Mouse (Mus musculus): Measurements from ENCODE around the gene Dock3.

Dock3 gene

GRCm38 (mm10) chr9:107009841-107010240, 221.9 kb downstream of the Dock3 start:
- no peak for DNase-seq (ENCODE audit: low read depth)

- no peak for DNase-seq (ENCODE audit: low read depth)
Measured at GRCm38 (mm10) chr9:107003187-107003586, 228.5 kb downstream of the Dock3 start.

GRCm38 (mm10) chr9:106970742-106971141, 261.0 kb downstream of the Dock3 start:
- no peak for DNase-seq (ENCODE audit: low read depth)

- no peak for DNase-seq (ENCODE audit: low read depth)
Measured at GRCm38 (mm10) chr9:106958452-106958851, 273.3 kb downstream of the Dock3 start.

- no peak for DNase-seq (ENCODE audit: low read depth)
Measured at GRCm38 (mm10) chr9:106955486-106955885, 276.2 kb downstream of the Dock3 start.

- peak; percentile 45 for DNase-seq (ENCODE audit: low read depth)
Measured at GRCm38 (mm10) chr9:106934998-106935397, 296.7 kb downstream of the Dock3 start.

- DNase-seq (ENCODE audit: low read depth): no peak
Measured at GRCm38 (mm10) chr9:106914878-106915277, 316.8 kb downstream of the Dock3 start.

- DNase-seq (ENCODE audit: low read depth): no peak
Measured at GRCm38 (mm10) chr9:106913759-106914158, 317.9 kb downstream of the Dock3 start.

- no peak for DNase-seq (ENCODE audit: low read depth)
Measured at GRCm38 (mm10) chr9:106911624-106912023, 320.1 kb downstream of the Dock3 start.

- no peak for DNase-seq (ENCODE audit: low read depth)
Measured at GRCm38 (mm10) chr9:106908715-106909114, 323.0 kb downstream of the Dock3 start.

- DNase-seq (ENCODE audit: low read depth): no peak
Measured at GRCm38 (mm10) chr9:106908174-106908573, 323.5 kb downstream of the Dock3 start.

GRCm38 (mm10) chr9:106906597-106906996, 325.1 kb downstream of the Dock3 start:
- DNase-seq (ENCODE audit: low read depth): no peak

- peak; percentile 27 for DNase-seq (ENCODE audit: low read depth)
Measured at GRCm38 (mm10) chr9:106903791-106904134, 327.9 kb downstream of the Dock3 start.

- DNase-seq (ENCODE audit: low read depth): no peak
Measured at GRCm38 (mm10) chr9:106903099-106903790, 328.5 kb downstream of the Dock3 start.

GRCm38 (mm10) chr9:106901596-106901995, 330.1 kb downstream of the Dock3 start:
- no peak for DNase-seq (ENCODE audit: low read depth)

- no peak for DNase-seq (ENCODE audit: low read depth)
Measured at GRCm38 (mm10) chr9:106898901-106899300, 332.8 kb downstream of the Dock3 start.

- DNase-seq (ENCODE audit: low read depth): no peak
Measured at GRCm38 (mm10) chr9:106893327-106893726, 338.4 kb downstream of the Dock3 start.

- no peak for DNase-seq (ENCODE audit: low read depth)
Measured at GRCm38 (mm10) chr9:106892552-106892875, 339.2 kb downstream of the Dock3 start.

GRCm38 (mm10) chr9:106891829-106892551, 339.7 kb downstream of the Dock3 start, which contains the start of gene Manf:
Gene Manf (minus strand): TSS chr9:106891979.
- DNase-seq (ENCODE audit: low read depth): peak; percentile 97

GRCm38 (mm10) chr9:106891341-106891741, 340.4 kb downstream of the Dock3 start:
- DNase-seq (ENCODE audit: low read depth): no peak

- DNase-seq (ENCODE audit: low read depth): no peak
Measured at GRCm38 (mm10) chr9:106890496-106891240, 341.0 kb downstream of the Dock3 start.

GRCm38 (mm10) chr9:106889321-106889720, 342.4 kb downstream of the Dock3 start:
- no peak for DNase-seq (ENCODE audit: low read depth)

GRCm38 (mm10) chr9:106888346-106888745, 343.4 kb downstream of the Dock3 start:
- DNase-seq (ENCODE audit: low read depth): no peak
